Mouse (Mus musculus) brain, embryonic 14.5 days (tissue): ENCODE measurements around the gene Hdgfl1.

Experiments used
- CTCF ChIP-seq: fragments of 200-500 bp; IDR thresholded peaks from 2 replicates; pipeline ENCODE4 v1.5.1; 2012; ENCODE audit warnings: inconsistent platforms, mild to moderate bottlenecking, moderate library complexity, borderline replicate concordance; ENCODE audit not compliant: insufficient read depth, insufficient read length; ENCODE audit errors: extremely low read depth
- POLR2A ChIP-seq: fragments of 200-500 bp; IDR thresholded peaks from 2 replicates; pipeline ENCODE4 v1.6.1; 2012; ENCODE audit warnings: mild to moderate bottlenecking, inconsistent platforms, borderline replicate concordance; ENCODE audit not compliant: poor library complexity, insufficient read depth, insufficient read length, severe bottlenecking; ENCODE audit errors: extremely low read depth

- no peak for TF ChIP-seq POLR2A
- no peak for TF ChIP-seq CTCF
These were observed 48.6 kb downstream of the Hdgfl1 start for GRCm38 (mm10) chr13:26721333-26721732.
